Mouse (Mus musculus) urinary bladder, postnatal 25 days (tissue): ENCODE measurements around the gene Aicda.

Source experiments
- DNase-seq: peaks from one replicate; pipeline ENCODE4 v3.0.0; 2022; ENCODE audit warnings: low spot score

The Aicda gene

DNA sequence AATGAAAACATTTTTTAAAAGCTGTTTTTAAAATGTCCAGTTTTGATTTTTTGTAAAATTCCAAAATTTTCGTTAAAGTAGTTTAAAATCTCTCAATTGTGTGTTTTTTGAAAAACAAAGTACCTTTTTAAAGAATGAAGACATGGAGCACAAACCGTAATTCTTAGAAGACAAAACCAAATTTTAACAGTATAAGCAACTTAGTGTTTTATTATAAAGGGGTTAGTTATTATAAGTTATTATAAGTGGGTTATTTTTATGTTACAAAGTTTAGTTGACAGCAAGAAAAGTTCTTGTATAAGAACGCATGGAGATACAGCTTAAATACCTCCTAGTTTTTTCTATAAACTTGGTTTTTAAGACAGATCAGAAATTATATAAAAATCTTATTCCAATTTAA, 48.0 kb downstream of the Aicda start:
- DNase-seq: no peak

GRCm38 (mm10) chr6:122602242-122602991, 48.8 kb downstream of the Aicda start, which contains the start of gene Apobec1:
TSS of gene Apobec1 (minus strand) at chr6:122602444.
- peak; percentile 62 for DNase-seq

DNA sequence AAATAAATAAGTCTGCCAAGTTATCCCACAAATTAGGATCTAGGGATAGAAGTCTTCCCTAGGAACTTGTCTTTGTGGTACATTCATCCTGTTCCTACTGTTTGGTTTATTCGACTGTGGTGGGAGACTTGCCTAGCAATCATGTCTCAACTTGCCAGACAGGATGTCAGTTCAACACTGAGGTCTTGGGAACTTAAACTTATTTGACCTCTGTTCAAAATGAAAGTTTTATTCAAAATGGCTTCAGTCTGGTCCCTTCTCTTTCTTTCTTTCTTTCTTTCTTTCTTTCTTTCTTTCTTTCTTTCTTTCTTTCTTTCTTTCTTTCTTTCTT, 49.4 kb downstream of the Aicda start:
- DNase-seq: no peak

GRCm38 (mm10) chr6:122604260-122604659, 50.7 kb downstream of the Aicda start:
- no peak for DNase-seq

DNA sequence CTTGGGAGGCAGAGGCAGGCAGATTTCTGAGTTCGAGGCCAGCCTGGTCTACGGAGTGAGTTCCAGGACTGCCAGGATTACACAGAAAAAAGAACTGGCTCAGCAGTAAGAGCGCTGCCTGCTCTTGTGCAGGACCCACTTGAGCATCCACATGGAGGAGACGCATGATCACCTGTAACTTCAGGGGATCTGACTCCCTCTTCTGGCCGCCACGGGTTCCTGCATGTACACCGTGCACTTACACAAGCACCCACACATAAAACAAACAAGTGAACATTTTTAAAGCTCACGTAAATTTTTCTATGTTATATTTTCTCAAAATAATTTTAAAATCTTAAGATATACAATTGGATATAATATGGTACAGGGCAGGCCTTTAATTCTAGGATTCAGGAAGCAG, 51.9 kb downstream of the Aicda start:
- DNase-seq: no peak

GRCm38 (mm10) chr6:122606661-122607060, 53.1 kb downstream of the Aicda start:
- DNase-seq: no peak

DNA sequence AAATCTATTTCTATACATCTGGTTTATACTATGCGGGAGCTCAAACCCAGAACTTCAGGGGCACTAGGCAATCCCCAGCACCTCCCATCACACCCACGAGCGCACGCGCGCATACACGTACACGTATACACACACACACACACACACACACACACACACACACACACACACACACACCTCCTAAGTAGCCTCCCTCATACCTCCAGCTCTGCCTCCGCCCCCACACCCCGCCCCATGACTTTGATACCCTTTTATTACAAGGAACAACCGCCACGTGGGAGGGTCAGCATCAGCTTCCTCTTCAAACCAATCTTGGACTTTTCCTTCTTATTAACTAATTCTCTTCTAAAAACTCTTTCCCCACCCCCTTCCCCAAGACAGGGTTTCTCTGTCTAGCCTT, 54.1 kb downstream of the Aicda start:
- no peak for DNase-seq

GRCm38 (mm10) chr6:122608434-122609376, 55.1 kb downstream of the Aicda start:
- DNase-seq: no peak

DNA sequence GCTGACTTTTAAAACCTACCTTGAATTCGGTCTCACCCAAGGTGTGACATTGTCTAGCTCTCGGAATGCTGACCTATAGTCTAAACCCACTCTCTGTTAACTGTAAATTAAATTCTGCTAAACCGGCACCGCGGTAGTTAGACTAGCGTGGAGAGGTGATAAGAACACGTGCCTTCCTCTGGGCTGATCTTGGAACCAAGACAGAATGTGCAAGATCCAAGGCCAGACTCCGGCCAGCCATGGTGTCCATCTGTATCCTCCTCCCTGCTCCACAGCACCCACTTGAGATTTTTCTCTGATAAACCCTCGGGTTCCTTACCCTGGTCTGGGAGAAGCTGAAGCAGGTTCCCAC, 55.8 kb downstream of the Aicda start:
- no peak for DNase-seq

DNA sequence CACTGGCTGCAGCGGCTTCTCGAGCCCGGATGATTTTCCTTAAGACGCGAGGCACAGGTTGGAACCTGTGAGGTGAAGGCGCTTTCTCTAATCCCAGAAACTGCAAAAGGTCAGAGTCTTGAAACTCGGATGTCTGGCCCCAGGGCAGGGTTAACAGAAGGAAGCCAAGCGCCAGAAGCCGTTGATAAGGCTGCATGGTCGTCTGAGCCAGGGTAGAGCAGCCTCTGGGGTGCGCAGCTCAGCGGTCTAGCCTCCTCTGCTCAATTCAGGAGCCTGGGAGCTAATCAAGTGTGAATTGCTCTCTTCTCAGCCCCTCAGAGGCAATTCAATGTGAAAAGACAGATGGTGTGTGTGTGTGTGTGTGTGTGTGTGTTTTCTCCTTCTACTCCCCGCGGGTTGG, 56.2 kb downstream of the Aicda start, which contains the start of gene Gdf3:
Gene Gdf3 (minus strand): TSS at position 317 of the 400 bp plus-strand sequence.
- no peak for DNase-seq

- DNase-seq: no peak
Observed at GRCm38 (mm10) chr6:122612426-122612825, 58.8 kb downstream of the Aicda start.
